Mouse (Mus musculus) embryo, embryonic 11 days (tissue): ENCODE data around the gene Cep89.
A peak's percentile ranks its signal among the peaks of the same experiment; 100 is the strongest.

ENCODE experiments used
- DNase-seq: peaks from one replicate; pipeline ENCODE4 v3.0.0-alpha.2; 2015

Gene Cep89

GRCm38 (mm10) chr7:35386525-35386952 lies 10.3 kb upstream of the Cep89 start:
- DNase-seq = no peak

GRCm38 (mm10) chr7:35388694-35389093 lies 8.1 kb upstream of the Cep89 start:
- no peak for DNase-seq

- DNase-seq = peak; percentile 34
These were observed 3.9 kb upstream of the Cep89 start for GRCm38 (mm10) chr7:35392935-35393334.

- DNase-seq = peak; percentile 30
These were observed 940 bp upstream of the Cep89 start for GRCm38 (mm10) chr7:35395734-35396456.

GRCm38 (mm10) chr7:35401169-35401568 lies 4.3 kb downstream of the Cep89 start:
- DNase-seq = no peak

GRCm38 (mm10) chr7:35415226-35415625 lies 18.4 kb downstream of the Cep89 start:
- peak; percentile 7 for DNase-seq

- no peak for DNase-seq
These were observed 19.2 kb downstream of the Cep89 start for GRCm38 (mm10) chr7:35415801-35416653.

- no peak for DNase-seq
These were observed 19.8 kb downstream of the Cep89 start for GRCm38 (mm10) chr7:35416654-35416948.

- DNase-seq = no peak
These were observed 26.2 kb downstream of the Cep89 start for GRCm38 (mm10) chr7:35423071-35423470.

- no peak for DNase-seq
These were observed 31.3 kb downstream of the Cep89 start for GRCm38 (mm10) chr7:35428146-35428545.

GRCm38 (mm10) chr7:35435266-35435665 lies 38.4 kb downstream of the Cep89 start:
- DNase-seq = no peak

GRCm38 (mm10) chr7:35447501-35447900 lies 50.7 kb downstream of the Cep89 start:
- no peak for DNase-seq

- DNase-seq = peak; percentile 38
These were observed 51.4 kb downstream of the Cep89 start, which contains the start of gene Slc7a9 for GRCm38 (mm10) chr7:35447996-35448846. TSS of gene Slc7a9 (plus strand) at chr7:35448796.

- no peak for DNase-seq
These were observed 52.0 kb downstream of the Cep89 start for GRCm38 (mm10) chr7:35448867-35449266.

GRCm38 (mm10) chr7:35456091-35456814 lies 59.4 kb downstream of the Cep89 start:
- no peak for DNase-seq

GRCm38 (mm10) chr7:35460971-35461370 lies 64.1 kb downstream of the Cep89 start:
- DNase-seq = no peak

GRCm38 (mm10) chr7:35465027-35465426 lies 68.2 kb downstream of the Cep89 start:
- no peak for DNase-seq

- DNase-seq = no peak
These were observed 71.0 kb downstream of the Cep89 start for GRCm38 (mm10) chr7:35467856-35468255.

- peak; percentile 13 for DNase-seq
These were observed 74.0 kb downstream of the Cep89 start for GRCm38 (mm10) chr7:35470794-35471193.

- DNase-seq = no peak
These were observed 79.6 kb downstream of the Cep89 start for GRCm38 (mm10) chr7:35476457-35476856.

- no peak for DNase-seq
These were observed 88.3 kb downstream of the Cep89 start for GRCm38 (mm10) chr7:35485126-35485525.

- no peak for DNase-seq
These were observed 89.7 kb downstream of the Cep89 start for GRCm38 (mm10) chr7:35486553-35486952.
